ENCODE assay signal across 16 mouse cellular contexts in the genomic region with DNA sequence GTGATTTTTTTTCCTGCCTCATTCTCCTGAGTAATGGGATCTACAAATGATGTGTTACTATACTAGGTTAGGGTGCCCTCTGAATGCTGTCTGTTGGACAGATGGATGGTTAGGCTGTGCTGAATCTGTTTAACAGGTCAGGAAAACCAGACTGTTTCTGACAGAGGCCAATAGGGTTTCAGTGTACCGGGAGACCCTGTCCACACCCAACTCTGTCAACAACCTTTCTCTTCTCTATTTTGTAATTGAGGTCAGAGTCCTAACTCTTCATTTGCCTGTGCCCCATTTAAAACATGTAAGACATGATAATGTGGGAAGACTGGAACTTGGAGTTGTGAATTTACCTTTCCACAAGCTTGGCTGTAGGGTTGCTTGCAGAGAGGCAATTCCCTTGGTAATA. TPM values are rescaled to one million over a fixed set of nuclear protein-coding genes. Genes with fewer than 3 reads are reported as not detected.
DNase-seq lines count a peak whose midpoint lies in the region; ATAC-seq and TF ChIP-seq lines count a peak whose summit lies in the region.
"Had no signal": no experiment of that assay in that cellular context is flagged by ENCODE, and none has a peak within 500 bp of the region (broad histone marks: within the 10 kb centered on the region; RNA-seq: fewer than 3 reads in every experiment).

No protein-coding gene starts in this region.

- 59% methylated on average over 1 of the region's 1 CpGs for WGBS in liver, embryonic 12.5 days (ENCODE audit: insufficient replicate concordance)
- WGBS in liver, embryonic 11.5 days, result 63% methylated on average over 1 of the region's 1 CpGs
- WGBS in neural tube, embryonic 11.5 days, result 82% methylated on average over 1 of the region's 1 CpGs
- WGBS in liver, embryonic 15.5 days (ENCODE audit: insufficient replicate concordance), result 61% methylated on average over 1 of the region's 1 CpGs

- no peak overlapping the region for H3K4me3 ChIP-seq in liver, embryonic 12.5 days
- H3K4me3 ChIP-seq in liver, embryonic 11.5 days (ENCODE audit: low read depth, low read length), result no peak overlapping the region
- H3K4me3 ChIP-seq in neural tube, embryonic 11.5 days (ENCODE audit: low read depth, low read length), result no peak overlapping the region
- no peak overlapping the region for H3K4me3 ChIP-seq in liver, embryonic 15.5 days (replicated peaks)
- no peak overlapping the region for H3K4me3 ChIP-seq in myocyte
- no peak overlapping the region for H3K4me3 ChIP-seq in gastrocnemius, adult 2 months
- H3K4me3 ChIP-seq: embryonic facial prominence, embryonic 10.5 days; forebrain, embryonic 13.5 days; heart, embryonic 12.5 days had no signal

- H3K4me2 ChIP-seq in liver, embryonic 12.5 days, result no peak overlapping the region
- no peak overlapping the region for H3K4me2 ChIP-seq in liver, embryonic 11.5 days
- peak overlapping the region; percentile 7; the same call in 1 of the 2 replicates for H3K4me2 ChIP-seq in neural tube, embryonic 11.5 days (ENCODE audit: low read depth)
- no peak overlapping the region for H3K4me2 ChIP-seq in liver, embryonic 15.5 days
- peak overlapping the region; percentile 32 for H3K4me2 ChIP-seq in myocyte (ENCODE audit: low read depth)
- H3K4me2 ChIP-seq: forebrain, embryonic 13.5 days; heart, embryonic 12.5 days had no signal

- no peak for TF ChIP-seq CTCF in gastrocnemius, adult 2 months (IDR thresholded peaks at IDR 0.05)

- no peak overlapping the region for H3K9ac ChIP-seq in liver, embryonic 12.5 days
- H3K9ac ChIP-seq in liver, embryonic 11.5 days (ENCODE audit: low read depth, low read length), result no peak overlapping the region
- H3K9ac ChIP-seq in neural tube, embryonic 11.5 days (ENCODE audit: low read length), result no peak overlapping the region
- no peak overlapping the region for H3K9ac ChIP-seq in liver, embryonic 15.5 days
- H3K9ac ChIP-seq: heart, embryonic 12.5 days had no signal

- peaks cover 1% of the 10 kb centered on the region; the same call in 1 of the 2 replicates for H3K36me3 ChIP-seq in liver, embryonic 12.5 days
- no peaks in the 10 kb centered on the region for H3K36me3 ChIP-seq in liver, embryonic 11.5 days (ENCODE audit: control insufficient read depth, insufficient read depth, low read length)
- H3K36me3 ChIP-seq in neural tube, embryonic 11.5 days (ENCODE audit: control insufficient read depth, insufficient read depth, low read length), result no peaks in the 10 kb centered on the region
- H3K36me3 ChIP-seq in liver, embryonic 15.5 days (replicated peaks), result no peaks in the 10 kb centered on the region
- H3K36me3 ChIP-seq in myocyte (ENCODE audit: control insufficient read depth, insufficient read depth), result no peaks in the 10 kb centered on the region

- TF ChIP-seq POLR2A in myocyte (IDR thresholded peaks at IDR 0.05; ENCODE audit: insufficient read length, low read depth), result no peak

- peaks cover 33% of the 10 kb centered on the region for H3K4me1 ChIP-seq in liver, embryonic 12.5 days
- peaks cover 13% of the 10 kb centered on the region for H3K4me1 ChIP-seq in liver, embryonic 11.5 days (replicated peaks; ENCODE audit: control insufficient read depth, insufficient read depth, low read length)
- H3K4me1 ChIP-seq in neural tube, embryonic 11.5 days (ENCODE audit: control insufficient read depth, insufficient read depth, low read length), result peaks cover 20% of the 10 kb centered on the region
- peaks cover 54% of the 10 kb centered on the region for H3K4me1 ChIP-seq in liver, embryonic 15.5 days (replicated peaks)

- DNase-seq in liver, embryonic 11.5 days (ENCODE audit: low spot score), result no peak
- DNase-seq in neural tube, embryonic 11.5 days (ENCODE audit: low spot score), result no peak
- no peak for DNase-seq in neural tube, embryonic 10.5 days (ENCODE audit: extremely low spot score, low spot score)
- no peak for DNase-seq in gastrocnemius, adult 2 months
- DNase-seq: adrenal gland, adult 2 months; adrenal gland, postnatal 25 days; cerebellum, adult 18-20 months; cerebellum, postnatal 10 days; gastrocnemius, postnatal 10 days had no signal

- H3K79me2 ChIP-seq in myocyte (ENCODE audit: control insufficient read depth, insufficient read depth), result peaks cover 26% of the 10 kb centered on the region

- no peak for ATAC-seq in liver, embryonic 12.5 days
- no peak for ATAC-seq in liver, embryonic 11.5 days (replicated peaks; ENCODE audit: low FRiP score)
- no peak for ATAC-seq in neural tube, embryonic 11.5 days (ENCODE audit: insufficient read depth, low FRiP score, low TSS enrichment)
- peak; percentile 43 for ATAC-seq in liver, embryonic 15.5 days (ENCODE audit: insufficient read depth)
- no peak for ATAC-seq in megakaryocyte-erythroid progenitor cell, adult 5-6 weeks (replicated peaks; ENCODE audit: low FRiP score, low TSS enrichment, poor library complexity, severe bottlenecking)
- ATAC-seq: forebrain, embryonic 13.5 days had no signal

- H3K27me3 ChIP-seq in liver, embryonic 12.5 days (replicated peaks), result peaks cover 38% of the 10 kb centered on the region
- H3K27me3 ChIP-seq in liver, embryonic 11.5 days (replicated peaks; ENCODE audit: control insufficient read depth, insufficient read depth, low read length), result no peaks in the 10 kb centered on the region; the same call in 1 of the 2 replicates
- H3K27me3 ChIP-seq in neural tube, embryonic 11.5 days (ENCODE audit: control insufficient read depth, insufficient read depth, low read length), result no peaks in the 10 kb centered on the region
- H3K27me3 ChIP-seq in liver, embryonic 15.5 days, result peaks cover 44% of the 10 kb centered on the region
- no peaks in the 10 kb centered on the region for H3K27me3 ChIP-seq in myocyte (ENCODE audit: control insufficient read depth, insufficient read depth, insufficient read length)
- H3K27me3 ChIP-seq: forebrain, embryonic 13.5 days; heart, embryonic 12.5 days had no signal

- H3K9me3 ChIP-seq in liver, embryonic 12.5 days (replicated peaks), result no peaks in the 10 kb centered on the region
- H3K9me3 ChIP-seq in liver, embryonic 11.5 days (ENCODE audit: control insufficient read depth, low read length), result no peaks in the 10 kb centered on the region
- H3K9me3 ChIP-seq in neural tube, embryonic 11.5 days (ENCODE audit: control insufficient read depth, low read length), result no peaks in the 10 kb centered on the region
- no peaks in the 10 kb centered on the region for H3K9me3 ChIP-seq in liver, embryonic 15.5 days (replicated peaks)
- H3K9me3 ChIP-seq: embryonic facial prominence, embryonic 10.5 days; forebrain, embryonic 13.5 days; heart, embryonic 12.5 days had no signal

- no peak overlapping the region for H3ac ChIP-seq in myocyte (ENCODE audit: control insufficient read depth, insufficient read length)

- 0 out of 2 replicates have a peak overlapping the region, but pooled peaks have one; percentile 43 for H3K27ac ChIP-seq in liver, embryonic 12.5 days
- H3K27ac ChIP-seq in liver, embryonic 11.5 days (ENCODE audit: low read depth, low read length), result no peak overlapping the region
- no peak overlapping the region for H3K27ac ChIP-seq in neural tube, embryonic 11.5 days (ENCODE audit: low read depth, low read length)
- H3K27ac ChIP-seq in liver, embryonic 15.5 days (replicated peaks), result peak overlapping the region; percentile 45
- no peak overlapping the region for H3K27ac ChIP-seq in gastrocnemius, adult 2 months
- H3K27ac ChIP-seq: embryonic facial prominence, embryonic 10.5 days had no signal

- intact Hi-C loops in gastrocnemius, adult 2 months (cut with DNase I), result loop anchor here (5.0 kb wide), 1 partner anchor 38 kb away; no protein-coding TSS in a partner anchor

TF ChIP-seq in myocyte, 11 proteins besides CTCF, POLR2A, EP300 and RAD21:
- TF ChIP-seq E2F4 (IDR thresholded peaks at IDR 0.05; ENCODE audit: insufficient read depth), result no peak
- no peak for TF ChIP-seq MAX (IDR thresholded peaks at IDR 0.05; ENCODE audit: low read depth)
- no peak for TF ChIP-seq TCF12 (IDR thresholded peaks at IDR 0.05; ENCODE audit: insufficient read depth, poor library complexity, severe bottlenecking)

RNA-seq across cellular contexts. Expression of gene Prkar2a, which starts 0.9 kb away (rescaled TPM):
- polyA plus RNA-seq in liver, embryonic 12.5 days (2016; fragmentation: Nextera tagmentation; extraction: Ambion mirVana), result 15.5 and 17.5 TPM in 2 replicates
- 23.8 and 26.2 TPM in 2 replicates for polyA plus RNA-seq in liver, embryonic 11.5 days (2014; fragmentation: Nextera tagmentation; extraction: Ambion mirVana)
- 64.6 and 69.0 TPM in 2 replicates for polyA plus RNA-seq in neural tube, embryonic 11.5 days (2014; fragmentation: Nextera tagmentation; extraction: Ambion mirVana)
- polyA plus RNA-seq in liver, embryonic 15.5 days (2015; fragmentation: Nextera tagmentation; extraction: Ambion mirVana), result 9.5 and 10.3 TPM in 2 replicates
- 21.5 TPM for polyA plus RNA-seq in myocyte (2012; fragmentation: generic; extraction: Trizol)
- 100 to 1,000 TPM; 164 to 181 TPM for total RNA-seq in gastrocnemius, adult 2 months (2021)
- 15.7 and 19.3 TPM in 2 replicates for total RNA-seq in megakaryocyte-erythroid progenitor cell, adult 5-6 weeks (2014; fragmentation: Nextera tagmentation)
- total RNA-seq in megakaryocyte-erythroid progenitor cell, adult 5-6 weeks (2017), result 15.8 and 26.9 TPM in 2 replicates

RNA-seq across cellular contexts. Expression of gene Slc25a20, which starts 28.1 kb away (rescaled TPM):
- polyA plus RNA-seq in liver, embryonic 12.5 days (2016; fragmentation: Nextera tagmentation; extraction: Ambion mirVana), result 25.2 and 26.7 TPM in 2 replicates
- 25.0 and 30.0 TPM in 2 replicates for polyA plus RNA-seq in liver, embryonic 11.5 days (2014; fragmentation: Nextera tagmentation; extraction: Ambion mirVana)
- 31.0 and 32.8 TPM in 2 replicates for polyA plus RNA-seq in neural tube, embryonic 11.5 days (2014; fragmentation: Nextera tagmentation; extraction: Ambion mirVana)
- polyA plus RNA-seq in liver, embryonic 15.5 days (2015; fragmentation: Nextera tagmentation; extraction: Ambion mirVana), result 25.4 and 26.8 TPM in 2 replicates
- 27.7 TPM for polyA plus RNA-seq in myocyte (2012; fragmentation: generic; extraction: Trizol)
- 10 to 100 TPM; 55.2 to 96.6 TPM for total RNA-seq in gastrocnemius, adult 2 months (2021)
- 15.2 and 16.4 TPM in 2 replicates for total RNA-seq in megakaryocyte-erythroid progenitor cell, adult 5-6 weeks (2014; fragmentation: Nextera tagmentation)
- total RNA-seq in megakaryocyte-erythroid progenitor cell, adult 5-6 weeks (2017), result 23.4 and 29.7 TPM in 2 replicates

RNA-seq across cellular contexts. Expression of gene Arih2, which starts 40.8 kb away (rescaled TPM):
- polyA plus RNA-seq in liver, embryonic 12.5 days (2016; fragmentation: Nextera tagmentation; extraction: Ambion mirVana), result 40.4 and 41.3 TPM in 2 replicates
- 47.7 and 54.2 TPM in 2 replicates for polyA plus RNA-seq in liver, embryonic 11.5 days (2014; fragmentation: Nextera tagmentation; extraction: Ambion mirVana)
- polyA plus RNA-seq in neural tube, embryonic 11.5 days (2014; fragmentation: Nextera tagmentation; extraction: Ambion mirVana), result 54.8 and 55.9 TPM in 2 replicates
- 29.7 and 32.3 TPM in 2 replicates for polyA plus RNA-seq in liver, embryonic 15.5 days (2015; fragmentation: Nextera tagmentation; extraction: Ambion mirVana)
- polyA plus RNA-seq in myocyte (2012; fragmentation: generic; extraction: Trizol), result 51.1 TPM
- total RNA-seq in gastrocnemius, adult 2 months (2021), result 10 to 100 TPM; 61.9 to 83.9 TPM
- total RNA-seq in megakaryocyte-erythroid progenitor cell, adult 5-6 weeks (2014; fragmentation: Nextera tagmentation), result 38.8 and 59.3 TPM in 2 replicates
- 61.5 and 65.1 TPM in 2 replicates for total RNA-seq in megakaryocyte-erythroid progenitor cell, adult 5-6 weeks (2017)

Comparison
In these comparisons a context has a peak if more than half of its experiments do, and no peak if none do; other contexts are left out.
1. H3K27ac ChIP-seq: peak in liver, embryonic 12.5 days (single experiment) and liver, embryonic 15.5 days (single experiment); none in liver, embryonic 11.5 days (single experiment), neural tube, embryonic 11.5 days (single experiment) and gastrocnemius, adult 2 months (single experiment).
2. H3K4me2 ChIP-seq: peak in neural tube, embryonic 11.5 days (single experiment) and myocyte (single experiment); none in liver, embryonic 12.5 days (single experiment), liver, embryonic 11.5 days (single experiment) and liver, embryonic 15.5 days (single experiment).